Mouse (Mus musculus) MEL (cell line): ENCODE data around the gene Kcnk13. TPM values are rescaled to one million over a fixed set of nuclear protein-coding genes. Genes with fewer than 3 reads are reported as not detected.

Source experiments
- DNase-seq: peaks from one replicate; pipeline ENCODE4 v3.0.0; 2011; ENCODE audit warnings: low read depth, low spot score
- H3K27ac ChIP-seq: 2 replicates; pipeline ENCODE4 v1.5.1; 2012; ENCODE audit warnings: low read depth, mild to moderate bottlenecking, control low read depth, low read length, moderate library complexity; ENCODE audit not compliant: control insufficient read depth
- H3K27me3 ChIP-seq, 2 experiments: fragments of 150-350 bp in 1 of 2; sonication (generic) in 1 of 2; 2 replicates each; pipeline ENCODE4 v1.6.1; 2012; ENCODE audit warnings: low read length in 2 of 2, mild to moderate bottlenecking in 2 of 2, improper control_type of control experiment in 1 of 2, moderate library complexity in 1 of 2; ENCODE audit not compliant: insufficient read depth in 2 of 2, control insufficient read depth in 1 of 2
- H3K36me3 ChIP-seq, 2 experiments: 2 replicates each; pipeline ENCODE4 v1.6.1; 2012 to 2014; ENCODE audit warnings: low read length in 2 of 2, improper control_type of control experiment in 1 of 2, inconsistent platforms in 1 of 2, mild to moderate bottlenecking in 1 of 2; ENCODE audit not compliant: insufficient read depth in 2 of 2, control insufficient read depth in 1 of 2
- H3K4me1 ChIP-seq, 2 experiments: fragments of 150-350 bp in 1 of 2; sonication (generic) in 1 of 2; 2 replicates each; pipeline ENCODE4 v1.6.1; 2012; ENCODE audit warnings: low read length in 2 of 2, improper control_type of control experiment in 1 of 2, mild to moderate bottlenecking in 1 of 2; ENCODE audit not compliant: insufficient read depth in 2 of 2, control insufficient read depth in 1 of 2
- H3K4me3 ChIP-seq, 2 experiments: fragments of 150-350 bp in 1 of 2; sonication (generic) in 1 of 2; 2 replicates each; pipeline ENCODE4 v1.5.1; 2012; ENCODE audit warnings: low read depth in 2 of 2, low read length in 2 of 2, mild to moderate bottlenecking in 2 of 2, moderate library complexity in 2 of 2, control low read depth in 1 of 2, improper control_type of control experiment in 1 of 2; ENCODE audit not compliant: control insufficient read depth in 1 of 2, insufficient read depth in 1 of 2
- H3K79me2 ChIP-seq: 2 replicates; pipeline ENCODE4 v1.6.1; 2012; ENCODE audit warnings: mild to moderate bottlenecking, low read length, moderate library complexity; ENCODE audit not compliant: control insufficient read depth, poor library complexity, insufficient read depth
- H3K9ac ChIP-seq: 2 replicates; pipeline ENCODE4 v1.6.1; 2012; ENCODE audit warnings: low read depth, mild to moderate bottlenecking, control low read depth, low read length, moderate library complexity; ENCODE audit not compliant: control insufficient read depth, poor library complexity, severe bottlenecking
- H3K9me3 ChIP-seq: fragments of 150-350 bp; sonication (generic); replicated peaks from 2 replicates; pipeline ENCODE4 v1.6.1; 2012; ENCODE audit warnings: mild to moderate bottlenecking, low read length, improper control_type of control experiment, moderate library complexity; ENCODE audit not compliant: insufficient read depth
- CHD1 ChIP-seq: IDR thresholded peaks from 2 replicates; pipeline ENCODE4 v1.6.1; 2012; ENCODE audit warnings: low read depth, mild to moderate bottlenecking, inconsistent platforms, low read length, improper control_type of control experiment
- CHD2 ChIP-seq: IDR thresholded peaks from 2 replicates; pipeline ENCODE4 v1.6.1; 2011; ENCODE audit warnings: low read length, improper control_type of control experiment
- CTCF ChIP-seq, 3 experiments: IDR thresholded peaks in 2 of 3; conservative IDR thresholded peaks in 1 of 3; 2 replicates each; pipeline ENCODE4 v1.5.1; 2011 to 2012; ENCODE audit warnings: low read length in 3 of 3, low read depth in 2 of 3, mild to moderate bottlenecking in 2 of 3, improper control_type of control experiment in 1 of 3, inconsistent platforms in 1 of 3, mixed read lengths in 1 of 3, moderate library complexity in 1 of 3; ENCODE audit not compliant: control insufficient read depth in 1 of 3, insufficient read depth in 1 of 3, poor library complexity in 1 of 3, severe bottlenecking in 1 of 3
- ELF1 ChIP-seq: IDR thresholded peaks from 2 replicates; pipeline ENCODE4 v1.6.1; 2014; ENCODE audit warnings: low read depth, mild to moderate bottlenecking, inconsistent platforms, low read length, improper control_type of control experiment, moderate library complexity
- GATA1 ChIP-seq: IDR thresholded peaks from 2 replicates; pipeline ENCODE4 v1.6.1; 2011; ENCODE audit warnings: low read depth, low read length, improper control_type of control experiment
- KAT2A ChIP-seq: conservative IDR thresholded peaks from 2 replicates; pipeline ENCODE4 v1.6.1; 2012; ENCODE audit warnings: low read depth, low read length, improper control_type of control experiment, inconsistent platforms
- MYC ChIP-seq: IDR thresholded peaks from 2 replicates; pipeline ENCODE4 v1.6.1; 2011; ENCODE audit warnings: low read depth, mild to moderate bottlenecking, low read length, improper control_type of control experiment, moderate library complexity
- POLR2A ChIP-seq, 2 experiments: IDR thresholded peaks; 2 replicates each; pipeline ENCODE4 v1.6.1; 2011 to 2012; ENCODE audit warnings: low read length in 2 of 2, mild to moderate bottlenecking in 2 of 2, control low read depth in 1 of 2, improper control_type of control experiment in 1 of 2, low read depth in 1 of 2, moderate library complexity in 1 of 2; ENCODE audit not compliant: control insufficient read depth in 1 of 2, insufficient read depth in 1 of 2, poor library complexity in 1 of 2
- POLR2AphosphoS2 ChIP-seq: IDR thresholded peaks from 2 replicates; pipeline ENCODE4 v1.6.1; 2011; ENCODE audit warnings: low read length, improper control_type of control experiment
- POLR2AphosphoS5 ChIP-seq: IDR thresholded peaks from 2 replicates; pipeline ENCODE4 v1.6.1; 2012; ENCODE audit warnings: low read depth, borderline replicate concordance, mild to moderate bottlenecking, inconsistent platforms, low read length, moderate library complexity, mixed read lengths
- SIN3A ChIP-seq: IDR thresholded peaks from 2 replicates; pipeline ENCODE4 v1.6.1; 2012; ENCODE audit warnings: low read length, improper control_type of control experiment, inconsistent platforms
- SMC3 ChIP-seq: IDR thresholded peaks from 2 replicates; pipeline ENCODE4 v1.6.1; 2011; ENCODE audit warnings: low read depth, low read length, improper control_type of control experiment
- TCF12 ChIP-seq: IDR thresholded peaks from 2 replicates; pipeline ENCODE4 v1.6.1; 2014; ENCODE audit warnings: low read depth, mild to moderate bottlenecking, inconsistent platforms, low read length, improper control_type of control experiment, moderate library complexity
- USF2 ChIP-seq, 2 experiments: IDR thresholded peaks; 2 replicates each; pipeline ENCODE4 v1.6.1; 2011 to 2012; ENCODE audit warnings: improper control_type of control experiment in 2 of 2, low read length in 2 of 2, borderline replicate concordance in 1 of 2, inconsistent platforms in 1 of 2, low read depth in 1 of 2, mild to moderate bottlenecking in 1 of 2; ENCODE audit not compliant: insufficient read depth in 1 of 2
- ZC3H11A ChIP-seq: IDR thresholded peaks from 2 replicates; pipeline ENCODE4 v1.6.1; 2012; ENCODE audit warnings: low read depth, mild to moderate bottlenecking, inconsistent platforms, low read length, improper control_type of control experiment
- ZKSCAN1 ChIP-seq: IDR thresholded peaks from 2 replicates; pipeline ENCODE4 v1.6.1; 2012; ENCODE audit warnings: low read depth, mild to moderate bottlenecking, inconsistent platforms, low read length, improper control_type of control experiment, moderate library complexity
- polyA plus RNA-seq, 2 experiments: library from polyadenylated mRNA; stranded (reverse) in 1 of 2; unstranded in 1 of 2; fragments of >175 nt in 1 of 2; fragments of >200 nt in 1 of 2; gene quantifications; 2 replicates each; pipeline versions ENCODE4 v1.2.1 to v1.2.4; 2012; ENCODE audit warnings: low replicate concordance in 2 of 2, low read depth in 1 of 2; ENCODE audit not compliant: insufficient read length in 2 of 2, insufficient read depth in 1 of 2, missing spikeins in 1 of 2
- total RNA-seq: library from RNA; depleted of rRNA; stranded (reverse); fragments of 300-350 nt; gene quantifications from 2 replicates; pipeline ENCODE4 v1.2.3, GENCODE M21; 2012

Gene Kcnk13
- total and polyA plus RNA-seq, 3 experiments = not detected

GRCm38 (mm10) chr12:100093046-100093445, 128.7 kb downstream of the Kcnk13 start:
- Histone ChIP-seq H3K36me3 (no peaks in the 10 kb centered on the region), H3K9me3 (no peaks in the 10 kb centered on the region), H3K79me2 (no peaks in the 10 kb centered on the region), H3K27ac (no peak overlapping the region), H3K4me1 (no peaks in the 10 kb centered on the region), H3K9ac (no peak overlapping the region), H3K4me3 (no peak overlapping the region), H3K27me3 (peaks cover 0 to 4% of the 10 kb centered on the region in 2 experiments; a peak in 3 of 4 replicates)
- no peak for DNase-seq
- TF ChIP-seq MYC (no peak), SMC3 (no peak), ZKSCAN1 (no peak), ELF1 (no peak), POLR2AphosphoS2 (no peak), POLR2A (IDR thresholded peaks at IDR 0.05; ENCODE audit: control insufficient read depth in 1 of 2, insufficient read depth in 1 of 2, low read depth in 1 of 2, low read length in 2 of 2, poor library complexity in 1 of 2) (no peak), GATA1 (no peak), TCF12 (no peak), CTCF (IDR thresholded peaks at IDR 0.05 in 2 of 3, conservative IDR thresholded peaks at IDR 0.05 in 1 of 3; ENCODE audit: control insufficient read depth in 1 of 3, insufficient read depth in 1 of 3, low read depth in 2 of 3, low read length in 3 of 3, poor library complexity in 1 of 3, severe bottlenecking in 1 of 3) (no peak), USF2 (IDR thresholded peaks at IDR 0.05; ENCODE audit: borderline replicate concordance in 1 of 2, insufficient read depth in 1 of 2, low read depth in 1 of 2, low read length in 2 of 2) (no peak), CHD2 (no peak), SIN3A (no peak), KAT2A (no peak)

- no peaks in the 10 kb centered on the region for H3K36me3 ChIP-seq
- DNase-seq = no peak
- H3K4me3 ChIP-seq = no peak overlapping the region
- peaks cover 0 to 2% of the 10 kb centered on the region in 2 experiments; a peak in 3 of 4 replicates for H3K27me3 ChIP-seq
- no peaks in the 10 kb centered on the region for H3K9me3 ChIP-seq
- H3K4me1 ChIP-seq = no peaks in the 10 kb centered on the region
- H3K79me2 ChIP-seq = no peaks in the 10 kb centered on the region
- H3K27ac ChIP-seq = no peak overlapping the region
- no peak for TF ChIP-seq CHD1
- TF ChIP-seq ZKSCAN1 = no peak
- no peak for TF ChIP-seq ZC3H11A
- peak; percentile 63; the same call in 1 of the 2 replicates for TF ChIP-seq POLR2AphosphoS5
- H3K9ac ChIP-seq = no peak overlapping the region
Measured at GRCm38 (mm10) chr12:100099971-100100706, 135.8 kb downstream of the Kcnk13 start.
